Mouse (Mus musculus) cortical plate, adult 2 months (tissue): ENCODE data around the gene 2410131K14Rik.

Source experiments
- CTCF ChIP-seq: fragments of 200-500 bp; IDR thresholded peaks from 2 replicates; pipeline ENCODE4 v1.5.1; 2011; ENCODE audit warnings: mild to moderate bottlenecking, control low read depth, low read length; ENCODE audit not compliant: insufficient read depth; ENCODE audit errors: extremely low read depth
- POLR2A ChIP-seq: fragments of 200-500 bp; IDR thresholded peaks from 2 replicates; pipeline ENCODE4 v1.6.1; 2011; ENCODE audit warnings: mild to moderate bottlenecking, low read length, control low read depth; ENCODE audit not compliant: insufficient read depth; ENCODE audit errors: extremely low read depth

DNA sequence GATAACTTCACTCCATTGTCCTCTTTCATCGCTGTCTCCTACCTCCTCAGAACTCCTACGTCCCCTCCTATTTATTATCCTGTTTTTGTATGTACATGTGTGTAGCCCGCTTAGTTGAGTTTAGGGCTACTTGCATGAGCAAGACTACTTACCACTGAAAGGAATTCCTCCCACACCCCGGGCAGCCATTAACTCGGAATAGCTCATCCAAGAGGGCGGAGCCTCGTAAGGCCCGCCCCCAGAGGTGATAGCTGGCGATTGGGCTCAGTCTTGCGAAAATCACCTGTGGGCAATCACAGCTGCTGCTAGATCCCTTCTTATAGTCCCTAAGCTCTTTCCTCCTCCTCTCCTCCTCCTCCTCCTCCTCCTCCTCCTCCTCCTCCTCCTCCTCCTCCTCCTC, 66.2 kb downstream of the 2410131K14Rik start:
- TF ChIP-seq CTCF, result no peak
- TF ChIP-seq POLR2A, result no peak
